ENCODE assay signal across 10 mouse cellular contexts in the genomic region with DNA sequence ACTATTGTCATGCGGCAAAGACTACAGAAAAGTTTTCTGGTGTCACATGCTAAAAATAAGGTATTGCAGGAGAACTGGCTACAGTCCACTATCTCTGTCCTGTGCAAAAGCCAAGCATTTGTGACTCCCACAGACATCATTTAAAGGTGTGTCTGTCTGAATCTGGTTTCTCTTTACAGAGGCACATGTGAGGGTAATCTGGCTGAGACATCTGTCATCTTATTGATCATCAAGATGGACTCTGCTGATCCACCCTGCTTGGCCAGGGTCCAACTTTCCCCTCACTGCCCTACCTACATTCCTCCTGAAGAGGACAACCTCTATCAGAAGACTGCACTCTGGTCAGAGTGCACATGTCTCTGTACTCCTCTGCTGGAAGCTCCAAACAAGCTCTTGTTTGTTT. TPM values are rescaled to one million over a fixed set of nuclear protein-coding genes. Genes with fewer than 3 reads are reported as not detected.
DNase-seq lines count a peak whose midpoint lies in the region; ATAC-seq lines count a peak whose summit lies in the region.
"Had no signal": no experiment of that assay in that cellular context is flagged by ENCODE, and none has a peak within 500 bp of the region (broad histone marks: within the 10 kb centered on the region; RNA-seq: fewer than 3 reads in every experiment).

No protein-coding gene starts in this region.

- H3K4me1 ChIP-seq in liver, embryonic 15.5 days (replicated peaks) = peaks cover 71% of the 10 kb centered on the region

- 0 out of 2 replicates have a peak, but pooled peaks cover 3% of the 10 kb centered on the region for H3K36me3 ChIP-seq in liver, embryonic 15.5 days (replicated peaks)
- H3K36me3 ChIP-seq: lung, embryonic 15.5 days had no signal

- no peaks in the 10 kb centered on the region for H3K27me3 ChIP-seq in liver, embryonic 15.5 days
- H3K27me3 ChIP-seq: lung, embryonic 15.5 days had no signal

- peak; percentile 48 to 56 for DNase-seq in heart, adult 18-20 months
- no peak for DNase-seq in heart, postnatal 25 days (ENCODE audit: low spot score)
- DNase-seq in urinary bladder, postnatal 14 days (ENCODE audit: low spot score) = peak; percentile 46
- DNase-seq in urinary bladder, postnatal 4 days (ENCODE audit: low spot score in 2 of 2) = no peak
- DNase-seq in T-cell, adult 2 months (ENCODE audit: low spot score) = no peak
- no peak for DNase-seq in thymus, postnatal 0 days (ENCODE audit: low spot score)
- DNase-seq: gastrocnemius, postnatal 25 days had no signal

- intact Hi-C loops in heart, postnatal 25 days (cut with DNase I) = no loop called here

- no peak overlapping the region for H3K9ac ChIP-seq in liver, embryonic 15.5 days
- H3K9ac ChIP-seq: lung, embryonic 15.5 days had no signal

- H3K4me2 ChIP-seq in liver, embryonic 15.5 days = no peak overlapping the region
- H3K4me2 ChIP-seq: lung, embryonic 15.5 days had no signal

- ATAC-seq in liver, embryonic 15.5 days (ENCODE audit: insufficient read depth) = no peak
- ATAC-seq: inflammation-experienced regulatory T-cells, adult 6 months had no signal

- WGBS in liver, embryonic 15.5 days (ENCODE audit: insufficient replicate concordance) = 73% methylated on average over 1 of the region's 1 CpGs

- peak overlapping the region; percentile 48 for H3K27ac ChIP-seq in liver, embryonic 15.5 days (replicated peaks)
- H3K27ac ChIP-seq: lung, embryonic 15.5 days had no signal

- no peaks in the 10 kb centered on the region for H3K9me3 ChIP-seq in liver, embryonic 15.5 days (replicated peaks)
- H3K9me3 ChIP-seq: lung, embryonic 15.5 days had no signal

- H3K4me3 ChIP-seq in liver, embryonic 15.5 days (replicated peaks) = no peak overlapping the region
- H3K4me3 ChIP-seq: lung, embryonic 15.5 days had no signal

RNA-seq across cellular contexts. Expression of gene Mindy1, which starts 4.0 kb away (rescaled TPM):
- total RNA-seq in heart, adult 18-20 months (2021) = 10 to 100 TPM; 19.1 to 23.2 TPM
- 10 to 100 TPM; 20.2 to 23.4 TPM for total RNA-seq in heart, postnatal 25 days (2021)
- polyA plus RNA-seq in liver, embryonic 15.5 days (2015; fragmentation: Nextera tagmentation; extraction: Ambion mirVana) = 18.8 and 20.9 TPM in 2 replicates
- polyA plus RNA-seq in thymus, postnatal 0 days (2015; fragmentation: Nextera tagmentation; extraction: Ambion mirVana) = 20.1 and 22.8 TPM in 2 replicates

RNA-seq across cellular contexts. Expression of gene Prune1, which starts 4.7 kb away (rescaled TPM):
- total RNA-seq in heart, adult 18-20 months (2021) = 10 to 100 TPM; 25.5 to 25.6 TPM
- 10 to 100 TPM; 22.1 to 22.8 TPM for total RNA-seq in heart, postnatal 25 days (2021)
- polyA plus RNA-seq in liver, embryonic 15.5 days (2015; fragmentation: Nextera tagmentation; extraction: Ambion mirVana) = 9.0 and 9.5 TPM in 2 replicates
- polyA plus RNA-seq in thymus, postnatal 0 days (2015; fragmentation: Nextera tagmentation; extraction: Ambion mirVana) = 9.0 and 10.1 TPM in 2 replicates

RNA-seq across cellular contexts. Expression of gene Bnipl, which starts 26.2 kb away (rescaled TPM):
- not detected for total RNA-seq in heart, adult 18-20 months (2021)
- not detected for total RNA-seq in heart, postnatal 25 days (2021)
- not detected in 2 replicates for polyA plus RNA-seq in liver, embryonic 15.5 days (2015; fragmentation: Nextera tagmentation; extraction: Ambion mirVana)
- polyA plus RNA-seq in thymus, postnatal 0 days (2015; fragmentation: Nextera tagmentation; extraction: Ambion mirVana) = 0.35 and 0.40 TPM in 2 replicates
- total RNA-seq: gastrocnemius, postnatal 25 days had no signal

RNA-seq across cellular contexts. Expression of gene Anxa9, which starts 29.8 kb away (rescaled TPM):
- total RNA-seq in heart, adult 18-20 months (2021) = under 1 TPM; 0.59 to 0.65 TPM
- under 1 TPM; 0.52 to 0.59 TPM for total RNA-seq in heart, postnatal 25 days (2021)
- polyA plus RNA-seq in liver, embryonic 15.5 days (2015; fragmentation: Nextera tagmentation; extraction: Ambion mirVana) = 2.1 and 2.8 TPM in 2 replicates
- 0.50 and 0.73 TPM in 2 replicates for polyA plus RNA-seq in thymus, postnatal 0 days (2015; fragmentation: Nextera tagmentation; extraction: Ambion mirVana)

RNA-seq across cellular contexts. Expression of gene Gm128, which starts 35.8 kb away (rescaled TPM):
- total RNA-seq in heart, adult 18-20 months (2021) = not detected
- not detected for total RNA-seq in heart, postnatal 25 days (2021)
- 0.07 and 0.12 TPM in 2 replicates for polyA plus RNA-seq in liver, embryonic 15.5 days (2015; fragmentation: Nextera tagmentation; extraction: Ambion mirVana)
- polyA plus RNA-seq in thymus, postnatal 0 days (2015; fragmentation: Nextera tagmentation; extraction: Ambion mirVana) = 0.32 and 0.39 TPM in 2 replicates
- total RNA-seq: gastrocnemius, postnatal 25 days had no signal

Comparison
In these comparisons a context has a peak if more than half of its experiments do, and no peak if none do; other contexts are left out.
1. DNase-seq: peak in heart, adult 18-20 months (2 of 2) and urinary bladder, postnatal 14 days (single experiment); none in heart, postnatal 25 days (single experiment), urinary bladder, postnatal 4 days (0 of 2), T-cell, adult 2 months (single experiment) and thymus, postnatal 0 days (single experiment).